Mouse (Mus musculus) frontal cortex, adult 2 months (tissue): ENCODE measurements around the gene Paqr4. TPM values are rescaled to one million over a fixed set of nuclear protein-coding genes. Genes with fewer than 3 reads are reported as not detected.
"Not testable (repeated sequence)": the region's sequence is repeated elsewhere in the genome, so short reads cannot be mapped to it uniquely, and the experiment has no call there.

Source experiments
- DNase-seq, 2 experiments: peaks; one replicate each; pipeline ENCODE4 v3.0.0; 2022; ENCODE audit warnings: low spot score in 1 of 2; ENCODE audit errors: extremely low spot score in 1 of 2
- polyA plus RNA-seq: library from polyadenylated mRNA; depleted of rRNA; stranded (reverse); fragments of >200 nt; gene quantifications from 2 replicates; pipeline ENCODE4 v1.2.3, GENCODE M21; 2012; rRNA removed

Gene Paqr4
- 47.2 and 49.8 TPM in 2 replicates for polyA plus RNA-seq

GRCm38 (mm10) chr17:23740598-23741021 lies at the start of gene Paqr4:
Gene Paqr4, minus strand, starts transcription at chr17:23740867.
- DNase-seq = no peak

- DNase-seq = no peak
These were observed 49.1 kb upstream of the Paqr4 start for GRCm38 (mm10) chr17:23789749-23790268.

- no peak for DNase-seq
These were observed 48.3 kb upstream of the Paqr4 start for GRCm38 (mm10) chr17:23788973-23789372.

GRCm38 (mm10) chr17:23786510-23786931 lies 45.9 kb upstream of the Paqr4 start:
- DNase-seq = peak in 1 of 2 experiments; percentile 47

DNA sequence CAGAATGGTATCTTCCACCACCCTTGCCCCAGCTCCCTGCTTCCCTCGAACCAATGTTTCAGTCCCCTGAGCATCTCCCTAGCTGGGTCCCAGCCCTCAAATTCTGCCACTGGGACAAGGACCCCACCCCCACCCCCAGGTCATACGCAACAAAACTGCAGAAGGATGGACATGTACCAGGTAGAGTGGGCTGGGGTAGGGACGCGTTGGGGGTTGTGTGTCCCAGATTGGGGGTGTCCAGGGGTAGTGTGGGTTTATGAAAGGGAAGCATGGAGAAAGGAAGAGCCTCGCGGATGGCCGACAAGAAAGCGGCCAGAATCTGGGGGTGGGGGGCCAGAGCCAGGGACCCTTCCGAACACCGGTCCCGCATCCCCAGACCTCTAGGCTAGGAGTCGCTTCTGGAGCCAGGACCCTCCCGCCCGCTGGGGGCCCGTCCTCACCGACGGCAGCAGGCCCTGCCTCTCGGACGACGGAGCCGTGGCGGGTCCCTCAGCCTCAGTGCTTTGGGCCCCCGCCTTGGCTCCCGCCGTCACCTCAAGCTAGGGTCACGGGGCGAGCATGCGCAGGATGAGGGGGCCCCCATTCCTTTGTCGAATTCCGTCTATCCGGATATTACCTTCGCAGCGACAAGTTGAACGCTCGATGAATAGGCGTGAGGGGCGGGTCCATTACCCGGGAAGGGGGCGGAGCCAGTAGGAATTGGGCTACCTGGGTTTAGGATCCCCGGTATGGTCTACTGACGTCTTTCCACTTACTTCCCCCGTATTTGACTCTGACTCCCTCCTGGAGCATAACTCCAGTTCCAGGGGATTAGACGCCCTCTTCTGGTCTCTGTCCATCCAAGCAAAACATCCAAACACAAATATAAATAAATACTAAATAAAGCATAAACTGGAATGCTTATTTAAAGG lies 45.1 kb upstream of the Paqr4 start, which contains the start of gene Flywch2:
Gene Flywch2, minus strand, starts transcription at position 521 of the 911 bp plus-strand sequence.
- DNase-seq = peak; percentile 87 to 93

GRCm38 (mm10) chr17:23783352-23783751 lies 42.7 kb upstream of the Paqr4 start:
- DNase-seq = no peak

GRCm38 (mm10) chr17:23778447-23778846 lies 37.8 kb upstream of the Paqr4 start:
- DNase-seq = no peak

DNA sequence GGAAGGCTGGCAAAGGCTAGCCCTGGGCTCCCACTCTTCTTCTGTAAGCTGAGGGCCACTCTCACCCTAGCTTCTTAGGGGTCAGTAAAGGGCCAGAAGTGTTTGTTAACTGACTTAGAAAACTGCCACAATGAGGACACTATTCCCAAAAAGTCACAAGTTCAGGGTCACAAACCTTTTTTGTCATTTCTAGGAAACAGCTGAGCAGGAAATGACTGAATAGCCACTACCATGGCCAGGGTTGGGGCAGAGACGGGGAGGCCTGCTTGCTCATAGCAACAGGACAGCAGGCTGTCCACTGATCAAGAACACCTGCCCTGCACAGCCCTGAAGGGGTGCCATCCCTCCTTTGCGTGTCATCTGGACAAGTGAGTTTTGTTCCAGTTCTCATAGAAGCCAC lies 36.5 kb upstream of the Paqr4 start:
- no peak for DNase-seq

DNA sequence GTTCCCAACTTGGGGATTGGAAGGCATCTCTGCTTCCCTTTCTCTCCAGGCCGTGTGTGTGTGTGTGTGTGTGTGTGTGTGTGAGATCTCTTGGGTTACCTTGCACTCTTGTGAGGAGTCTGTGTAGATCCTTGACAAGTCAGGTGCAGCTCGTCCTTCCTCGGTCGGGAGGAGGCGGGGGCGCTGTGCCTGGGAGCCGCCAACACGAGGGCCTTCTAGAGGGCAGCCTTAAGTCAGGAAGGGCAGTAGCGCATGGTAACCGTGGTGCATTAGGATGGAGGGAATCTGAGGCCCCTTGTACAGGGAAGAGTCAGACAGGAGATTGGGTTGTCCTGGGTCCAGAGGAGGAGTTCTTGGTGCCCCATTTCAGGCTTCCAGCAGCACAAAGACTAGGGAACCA lies 35.5 kb upstream of the Paqr4 start:
- DNase-seq = no peak

DNA sequence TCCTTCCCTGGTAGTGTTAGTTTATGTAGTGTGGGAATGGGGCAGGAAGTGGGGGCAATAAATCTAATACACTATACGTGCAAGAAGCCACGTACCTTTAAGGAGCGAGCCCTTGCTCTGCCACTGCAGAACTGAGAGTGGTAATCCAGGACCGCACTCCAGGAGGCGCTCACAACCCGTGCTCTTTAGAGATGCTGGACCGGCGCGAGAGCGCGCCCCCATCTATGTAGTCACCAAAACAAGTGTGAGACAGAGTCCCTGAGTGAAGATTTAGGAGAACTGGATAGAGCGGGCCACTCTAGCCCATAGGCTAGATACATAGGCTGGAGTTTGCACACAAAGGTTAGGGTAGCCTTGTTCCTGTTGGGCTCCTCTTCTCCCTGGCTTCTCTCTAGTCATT lies 33.4 kb upstream of the Paqr4 start:
- DNase-seq = peak; percentile 67 to 86

DNA sequence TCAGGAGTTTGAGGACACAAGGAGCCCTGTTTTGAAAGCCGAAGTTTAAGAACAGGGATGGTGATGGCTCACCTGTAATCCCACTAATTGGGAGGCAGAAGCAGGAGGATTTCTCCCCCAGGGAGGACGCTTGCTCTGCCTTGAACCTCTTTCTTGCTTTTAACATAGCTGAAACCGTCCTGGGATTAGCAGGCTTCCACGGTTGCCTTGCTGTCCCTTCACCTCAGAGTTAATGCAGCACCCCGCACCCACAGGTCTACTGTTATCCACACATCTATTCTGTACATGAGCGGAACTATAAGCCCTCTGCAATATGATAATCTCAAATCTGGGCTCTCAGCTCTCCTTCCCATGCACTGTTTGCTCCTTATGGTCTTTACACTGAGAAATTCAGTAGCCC lies 33.0 kb upstream of the Paqr4 start:
- no peak for DNase-seq

- not testable (repeated sequence) for DNase-seq
These were observed 31.5 kb upstream of the Paqr4 start for GRCm38 (mm10) chr17:23772219-23772556.

DNA sequence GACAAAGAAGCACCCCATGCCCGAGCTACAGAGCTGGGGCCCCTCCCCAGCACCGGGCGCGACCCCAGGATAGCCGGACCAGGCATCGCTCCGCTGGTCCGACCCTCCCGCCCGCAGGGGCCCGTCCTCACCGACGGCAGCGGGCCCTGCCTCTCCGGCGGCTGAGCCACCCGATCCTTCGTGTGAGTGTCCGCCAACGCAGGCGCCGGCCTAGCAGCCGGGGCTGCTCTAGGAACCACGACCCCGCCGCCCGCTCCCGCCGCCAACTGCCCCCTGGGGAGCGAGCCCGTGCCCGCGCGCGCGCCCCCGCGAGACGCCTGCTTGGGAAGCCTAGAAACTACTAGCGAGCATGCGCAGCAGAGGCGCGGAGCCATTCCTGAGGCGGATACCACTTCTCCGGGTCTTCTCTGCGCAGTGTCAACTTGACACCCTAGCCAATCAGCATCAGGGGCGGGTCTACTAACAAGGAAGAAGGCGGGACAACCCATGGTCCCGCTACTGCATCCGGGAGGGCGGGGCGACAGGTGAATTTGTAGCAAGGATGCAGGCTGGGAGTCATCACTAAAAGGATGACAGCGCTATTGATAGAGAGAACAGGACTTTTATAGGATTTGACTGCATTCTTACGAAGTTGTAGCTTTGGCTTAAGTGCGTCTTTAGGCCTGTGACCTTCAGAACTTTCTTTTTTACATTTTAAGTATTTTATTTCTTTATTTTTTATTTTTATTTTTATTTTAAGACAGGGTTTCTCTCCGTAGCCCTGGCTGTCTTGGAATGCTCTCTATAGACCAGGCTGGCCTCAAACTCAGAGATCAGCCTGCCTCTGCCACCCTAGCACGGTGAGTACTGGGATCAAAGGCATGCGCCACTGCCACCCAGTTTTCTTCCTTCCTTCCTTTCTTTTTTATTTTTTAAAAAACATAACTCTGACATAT lies 30.9 kb upstream of the Paqr4 start, which contains the start of gene Flywch1:
Gene Flywch1, minus strand, starts transcription at position 319 of the 935 bp plus-strand sequence.
- DNase-seq = peak; percentile 99

DNA sequence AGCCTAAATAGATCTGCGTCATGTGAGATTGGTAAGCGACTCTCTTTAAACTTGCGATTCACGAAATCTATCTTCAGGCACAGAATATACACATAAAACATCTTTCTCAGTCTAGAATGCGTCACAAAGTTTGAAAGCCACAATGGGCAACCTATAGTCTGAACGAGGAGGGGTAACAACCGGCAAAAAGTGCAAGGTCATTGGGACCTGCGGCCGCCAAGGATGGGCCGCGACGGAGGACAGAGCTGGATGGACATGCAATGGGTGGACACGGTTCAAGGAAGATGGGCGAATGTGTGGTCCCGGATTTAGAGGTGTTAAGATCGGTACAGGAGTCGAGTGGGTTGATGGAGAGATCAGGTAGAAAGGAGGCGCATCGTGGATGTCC lies 30.2 kb upstream of the Paqr4 start:
- DNase-seq = peak in 1 of 2 experiments; percentile 40

DNA sequence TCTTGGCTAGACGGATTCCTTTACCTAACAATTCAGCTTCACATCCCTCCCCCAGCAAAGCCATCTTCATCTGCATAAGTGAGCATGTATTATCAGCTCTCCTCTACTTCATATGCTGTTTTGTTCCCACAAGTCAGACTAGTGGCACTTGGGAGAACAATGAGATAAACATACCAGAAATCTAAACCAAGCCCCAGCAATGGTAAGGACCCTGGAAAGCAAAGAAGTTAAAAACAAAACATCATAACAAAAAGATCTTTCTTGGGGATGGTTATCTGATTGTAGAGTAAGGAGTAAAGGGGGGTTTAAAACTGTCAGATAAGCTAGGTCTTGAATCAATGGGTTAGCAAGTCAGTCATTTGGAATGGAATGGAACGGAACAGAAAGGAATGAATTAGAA lies 29.8 kb upstream of the Paqr4 start:
- DNase-seq = peak in 1 of 2 experiments; percentile 38

- no peak for DNase-seq
These were observed 22.3 kb upstream of the Paqr4 start for GRCm38 (mm10) chr17:23762976-23763375.

GRCm38 (mm10) chr17:23761155-23761554 lies 20.5 kb upstream of the Paqr4 start:
- no peak for DNase-seq

GRCm38 (mm10) chr17:23760231-23760630 lies 19.6 kb upstream of the Paqr4 start:
- DNase-seq = no peak

GRCm38 (mm10) chr17:23758801-23759200 lies 18.1 kb upstream of the Paqr4 start:
- no peak for DNase-seq

GRCm38 (mm10) chr17:23757581-23757980 lies 16.9 kb upstream of the Paqr4 start:
- DNase-seq = no peak

- no peak for DNase-seq
These were observed 15.0 kb upstream of the Paqr4 start for GRCm38 (mm10) chr17:23755689-23756088.
